Mouse (Mus musculus): ENCODE measurements at regions not wholly inside any gene's neighbourhood (a gene's known extent, or its start where the extent isn't known, plus 50 kb on each side); places are given as distances from the start of the nearest gene placed in this dataset.

DNA sequence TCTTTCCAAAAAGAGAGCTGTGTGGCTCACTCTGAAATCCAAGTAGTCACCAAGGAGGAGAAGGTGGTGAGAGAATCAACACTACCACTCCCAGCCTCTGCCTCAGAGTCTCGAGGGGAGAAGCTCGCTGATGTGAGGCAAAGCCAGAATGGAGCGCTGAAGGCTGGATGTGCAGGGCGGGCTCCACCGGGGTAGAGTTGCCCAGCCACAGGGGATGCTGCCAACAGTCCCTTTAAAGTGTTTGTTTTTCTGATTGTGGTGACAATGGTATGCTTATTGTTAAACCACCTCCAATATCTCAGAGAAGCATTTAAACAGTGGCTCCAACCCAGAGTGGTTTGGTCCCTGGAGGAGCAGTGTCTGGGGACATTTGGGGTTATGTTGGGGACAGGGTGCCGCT lies 110.7 kb upstream of the Ptpn1 start:
- in situ Hi-C loops (cut with MboI, MseI), result no loop called here

DNA sequence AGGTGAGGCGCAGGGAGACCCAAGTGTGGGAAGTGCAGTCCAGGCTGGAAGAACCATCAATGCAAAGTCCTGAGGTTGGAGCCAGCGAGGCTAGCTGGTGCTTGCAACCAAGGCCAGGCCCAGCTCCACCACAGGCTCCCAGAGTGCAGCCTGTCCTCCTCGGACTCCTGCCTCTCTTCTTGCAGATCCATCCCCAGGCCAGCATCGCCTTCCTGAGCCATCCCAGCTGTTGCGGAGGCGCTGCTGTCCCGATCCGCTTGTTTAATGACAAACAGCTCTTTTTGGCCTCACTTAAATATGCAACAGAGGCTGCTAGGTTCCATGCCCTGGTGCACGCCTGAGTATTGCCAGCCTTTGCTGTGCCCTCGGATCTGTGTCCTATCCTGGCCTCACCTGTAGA lies 113.1 kb upstream of the Ptpn1 start:
- in situ Hi-C loops (cut with MboI, MseI), result no loop called here

- in situ Hi-C loops (cut with MboI, MseI), result no loop called here
Observed at GRCm38 (mm10) chr2:167817030-167817429, 114.8 kb upstream of the Ptpn1 start.

- in situ Hi-C loops (cut with MboI, MseI), result no loop called here
Observed at GRCm38 (mm10) chr2:167815123-167815522, 116.7 kb upstream of the Ptpn1 start.

- in situ Hi-C loops (cut with MboI, MseI), result no loop called here
Observed at GRCm38 (mm10) chr2:167809256-167809655, 119.6 kb upstream of the Tmem189 start.

DNA sequence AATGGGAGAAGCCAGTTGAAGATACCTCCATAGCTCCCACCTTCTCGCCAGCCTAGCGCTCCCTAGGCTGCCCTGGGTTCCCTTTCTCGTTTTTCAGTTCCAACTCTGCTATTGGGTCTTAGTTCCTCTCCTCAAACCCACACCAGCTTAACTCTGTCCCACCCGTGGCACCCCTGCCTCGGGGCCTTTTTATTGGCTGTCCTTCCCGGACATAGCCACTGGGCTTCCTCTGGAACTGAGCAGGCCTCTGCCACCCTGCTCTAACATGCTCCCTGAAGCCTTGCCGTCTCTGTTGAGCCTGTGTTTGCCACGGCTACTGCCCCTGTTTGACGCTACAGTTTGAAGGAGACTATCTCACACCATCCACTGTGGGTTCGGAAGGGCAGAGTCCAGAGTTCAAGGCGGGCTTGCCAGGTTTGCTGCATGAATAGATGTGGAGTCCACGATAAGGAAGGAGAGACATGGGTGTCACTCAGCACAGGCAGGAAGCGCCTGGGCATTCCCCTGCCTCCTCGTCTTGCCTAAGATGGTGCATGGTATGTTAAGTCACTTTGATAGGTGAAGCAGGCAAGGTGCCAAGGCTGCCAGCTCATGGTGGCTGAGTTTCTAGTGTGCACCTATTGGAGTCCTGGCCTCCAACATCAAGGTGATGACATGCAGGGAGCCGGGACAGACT lies 116.1 kb upstream of the Tmem189 start:
- in situ Hi-C loops (cut with MboI, MseI), result no loop called here

DNA sequence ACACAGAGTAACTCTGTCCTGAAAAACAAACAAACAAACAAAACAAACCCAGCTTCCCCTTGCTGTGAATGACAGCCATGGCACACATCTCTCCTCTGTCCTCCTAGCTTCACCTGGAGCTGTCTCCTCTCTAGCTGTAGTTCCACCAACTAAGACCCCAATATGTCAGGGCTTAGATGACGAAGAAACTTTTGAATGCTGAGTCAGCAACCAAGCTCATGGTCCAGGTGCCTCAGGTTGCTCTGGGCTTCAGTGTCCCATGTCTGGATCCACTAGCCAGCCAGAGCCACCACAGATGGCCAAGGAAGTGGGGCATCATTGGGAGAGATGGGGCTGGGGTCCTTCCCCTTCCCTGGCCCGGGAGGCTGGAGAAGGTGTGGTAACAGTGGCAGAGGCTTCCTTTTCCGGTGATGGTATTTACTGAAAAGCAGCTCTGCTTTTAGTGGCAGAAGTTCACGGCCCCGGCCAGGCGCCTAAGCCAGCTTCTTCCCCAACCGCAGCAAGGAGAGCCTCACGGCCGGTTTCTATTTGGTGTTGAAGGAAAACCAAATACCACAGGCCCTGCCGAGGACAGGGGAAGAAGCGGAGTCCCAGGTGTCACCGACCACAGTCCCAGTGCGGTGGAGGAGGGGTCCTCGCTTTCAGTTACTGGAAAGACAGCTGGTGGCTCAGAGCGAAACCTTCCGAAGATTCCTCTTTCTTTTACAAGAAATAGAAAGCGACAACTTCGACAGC lies 115.0 kb upstream of the Tmem189 start:
- in situ Hi-C loops (cut with MboI, MseI), result no loop called here

- in situ Hi-C loops (cut with MboI, MseI), result no loop called here
Observed at GRCm38 (mm10) chr2:167802494-167802893, 112.9 kb upstream of the Tmem189 start.

DNA sequence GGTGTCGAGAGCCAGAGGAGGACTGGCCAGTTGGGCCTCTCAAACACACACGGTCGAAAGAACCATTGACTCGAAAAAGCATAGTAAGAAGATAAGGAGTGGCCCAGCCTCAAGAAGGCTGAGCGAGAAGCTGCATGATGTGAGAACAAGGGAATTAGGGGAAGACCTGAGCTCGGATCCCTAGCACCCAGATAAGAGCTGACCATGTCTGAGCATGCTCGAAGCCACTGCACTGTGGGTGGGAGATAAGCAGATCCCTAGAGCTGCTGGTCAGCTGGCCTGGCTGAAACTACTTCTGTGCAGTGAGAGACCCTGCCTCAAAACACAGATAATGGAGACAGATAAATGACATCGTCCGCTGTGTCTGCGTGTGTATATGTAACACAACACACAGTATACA lies 111.8 kb upstream of the Tmem189 start:
- in situ Hi-C loops (cut with MboI, MseI), result no loop called here

GRCm38 (mm10) chr2:167800648-167801245 lies 111.1 kb upstream of the Tmem189 start:
- in situ Hi-C loops (cut with MboI, MseI), result no loop called here

DNA sequence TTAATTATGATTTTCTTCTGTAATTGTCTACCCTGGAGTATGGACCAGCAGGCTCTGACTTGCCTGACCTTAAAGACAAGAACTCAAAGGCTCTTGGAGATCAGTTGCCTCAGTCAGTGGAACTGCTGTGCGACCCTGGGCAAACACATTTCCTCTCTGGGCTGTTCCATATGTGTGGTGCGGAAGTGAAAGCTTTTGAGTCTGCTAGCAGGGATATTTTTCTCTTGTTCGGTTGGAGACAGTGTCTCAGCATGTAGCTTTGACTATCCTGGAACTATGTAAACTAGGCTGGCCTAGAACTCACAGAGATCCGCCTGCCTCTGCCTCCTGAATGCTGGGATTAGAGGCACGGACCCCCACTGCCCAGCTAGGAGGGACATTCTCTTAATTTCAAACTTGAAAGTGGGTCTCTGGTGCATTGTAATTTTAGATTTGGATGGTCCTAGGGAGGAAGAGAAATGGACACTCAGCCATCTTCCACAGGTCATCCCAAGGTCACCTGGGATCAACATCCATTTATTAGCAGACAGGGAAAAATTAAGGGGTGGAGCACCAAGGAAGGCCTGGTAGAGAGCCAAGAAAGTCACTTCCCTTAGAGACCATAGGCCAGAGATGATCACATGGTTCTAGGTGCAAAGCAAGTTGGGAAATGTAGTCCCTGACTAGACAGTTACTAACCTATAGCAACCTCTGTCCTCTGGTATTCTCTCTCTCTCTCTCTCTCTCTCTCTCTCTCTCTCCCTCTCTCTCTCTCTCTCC lies 110.2 kb upstream of the Tmem189 start:
- in situ Hi-C loops (cut with MboI, MseI), result no loop called here

DNA sequence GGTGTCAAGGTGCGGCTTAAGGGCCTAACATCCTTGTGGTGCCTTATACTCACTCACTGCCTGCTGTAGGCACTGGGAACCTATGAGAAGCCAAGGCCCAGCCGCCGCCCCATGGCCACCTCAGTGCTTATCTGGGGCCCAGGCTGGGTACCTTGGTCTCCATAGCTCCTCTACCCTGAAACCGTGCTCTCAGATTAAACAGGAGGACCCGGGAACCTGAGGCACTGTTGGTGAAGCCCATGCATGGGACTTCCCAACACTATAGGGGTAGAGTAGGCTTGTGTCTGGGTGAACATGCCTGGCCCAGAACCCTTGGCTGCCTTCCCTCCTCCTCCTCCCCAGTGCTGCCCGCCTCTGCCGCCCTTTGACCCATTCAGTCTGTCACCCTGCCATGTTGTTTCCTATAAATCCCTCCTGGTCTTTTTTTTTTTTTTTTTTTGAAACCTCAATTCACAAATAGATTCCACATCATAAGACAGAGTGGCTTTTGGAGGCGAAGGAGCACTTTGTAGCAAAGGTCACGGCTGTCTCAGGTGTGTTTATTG lies 109.4 kb upstream of the Tmem189 start:
- in situ Hi-C loops (cut with MboI, MseI), result no loop called here

GRCm38 (mm10) chr2:167798076-167798782 lies 108.6 kb upstream of the Tmem189 start:
- in situ Hi-C loops (cut with MboI, MseI), result no loop called here

DNA sequence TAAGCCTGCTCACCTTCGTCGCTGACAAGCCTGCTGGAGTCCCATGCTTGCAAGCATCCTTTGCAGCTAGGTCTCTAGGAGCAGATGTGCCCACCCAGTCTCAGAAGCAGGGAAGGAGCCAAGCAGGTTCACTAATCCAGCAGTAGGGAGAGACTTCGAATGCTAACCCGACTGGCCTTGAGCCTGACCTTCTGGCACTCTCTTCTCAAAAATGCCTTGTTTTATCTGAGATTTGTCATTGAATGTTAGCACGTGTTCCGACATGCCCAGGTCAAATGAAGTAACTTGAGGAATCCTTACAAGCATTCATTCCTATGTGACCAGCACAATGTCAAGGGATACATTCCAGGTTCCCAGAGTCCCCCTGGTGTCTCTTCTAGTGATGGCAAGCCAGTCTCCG lies 105.9 kb upstream of the Tmem189 start:
- in situ Hi-C loops (cut with MboI, MseI), result no loop called here

- in situ Hi-C loops (cut with MboI, MseI), result no loop called here
Observed at GRCm38 (mm10) chr2:167793916-167794315, 104.3 kb upstream of the Tmem189 start.

GRCm38 (mm10) chr2:167792753-167793152 lies 103.1 kb upstream of the Tmem189 start:
- in situ Hi-C loops (cut with MboI, MseI), result no loop called here

DNA sequence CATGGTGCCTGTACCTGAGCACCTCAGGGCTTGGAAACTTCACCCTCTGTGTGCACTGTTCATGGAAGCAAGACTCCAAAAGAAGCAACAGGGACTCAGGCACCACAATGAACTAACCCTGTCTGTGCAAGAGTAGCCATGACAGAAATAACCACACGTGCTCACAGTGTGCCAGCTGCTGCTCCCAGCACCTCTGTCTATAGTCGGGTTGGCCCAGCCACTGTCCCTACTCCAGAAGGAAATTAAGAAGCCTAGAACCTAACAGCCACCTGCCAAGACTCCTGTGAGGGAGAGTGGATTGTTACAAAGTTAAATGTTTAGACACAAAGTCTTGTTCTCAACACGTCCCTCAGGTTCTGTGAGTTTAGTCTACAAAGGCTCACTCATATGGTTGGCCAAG lies 102.7 kb upstream of the Tmem189 start:
- in situ Hi-C loops (cut with MboI, MseI), result no loop called here

DNA sequence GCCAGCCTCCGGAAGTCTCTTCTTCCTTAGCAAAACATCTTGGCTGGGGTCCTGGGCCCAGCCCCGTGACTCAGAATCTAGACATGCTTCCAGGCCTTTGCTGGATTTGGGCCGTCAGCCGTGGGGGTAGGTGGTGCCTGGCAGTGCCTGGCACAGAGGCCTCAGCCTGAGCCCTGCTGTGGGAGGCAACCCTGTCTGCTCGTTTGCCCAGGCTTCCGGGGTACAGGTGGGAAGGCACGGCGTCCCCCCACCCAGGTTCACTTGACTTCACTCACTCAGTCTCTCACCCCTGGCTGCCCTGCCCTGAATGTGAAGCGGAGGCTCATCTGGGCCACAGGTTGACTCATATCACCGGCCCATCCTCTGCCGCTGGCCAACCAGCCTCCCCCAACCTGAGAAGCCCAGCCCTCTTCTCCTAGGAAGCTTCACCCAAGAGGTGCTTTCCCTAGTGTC lies 99.9 kb upstream of the Tmem189 start:
- in situ Hi-C loops (cut with MboI, MseI), result no loop called here

- in situ Hi-C loops (cut with MboI, MseI), result no loop called here
Observed at GRCm38 (mm10) chr2:167786951-167787350, 97.3 kb upstream of the Tmem189 start.

GRCm38 (mm10) chr2:167784353-167784752 lies 94.7 kb upstream of the Tmem189 start:
- in situ Hi-C loops (cut with MboI, MseI), result no loop called here

GRCm38 (mm10) chr2:167783374-167783773 lies 93.8 kb upstream of the Tmem189 start:
- in situ Hi-C loops (cut with MboI, MseI), result no loop called here
